Mouse (Mus musculus) CD8-positive naive resting alpha-beta T cell, adult 57 days (primary cell): Measurements from ENCODE around the gene Nit1. TPM values are rescaled to one million over a fixed set of nuclear protein-coding genes. Genes with fewer than 3 reads are reported as not detected.

ENCODE experiments used
- total RNA-seq: library from RNA; stranded (reverse); gene quantifications from one replicate; pipeline ENCODE4 v1.2.4, GENCODE M21; 2023

The Nit1 gene
- 28.0 TPM for total RNA-seq

GRCm38 (mm10) chr1:171345225-171346094, at the start of gene Nit1, which contains the start of gene Pfdn2:
Nit1 (minus strand) TSS chr1:171345646.
Pfdn2 (plus strand) TSS chr1:171345670.

DNA sequence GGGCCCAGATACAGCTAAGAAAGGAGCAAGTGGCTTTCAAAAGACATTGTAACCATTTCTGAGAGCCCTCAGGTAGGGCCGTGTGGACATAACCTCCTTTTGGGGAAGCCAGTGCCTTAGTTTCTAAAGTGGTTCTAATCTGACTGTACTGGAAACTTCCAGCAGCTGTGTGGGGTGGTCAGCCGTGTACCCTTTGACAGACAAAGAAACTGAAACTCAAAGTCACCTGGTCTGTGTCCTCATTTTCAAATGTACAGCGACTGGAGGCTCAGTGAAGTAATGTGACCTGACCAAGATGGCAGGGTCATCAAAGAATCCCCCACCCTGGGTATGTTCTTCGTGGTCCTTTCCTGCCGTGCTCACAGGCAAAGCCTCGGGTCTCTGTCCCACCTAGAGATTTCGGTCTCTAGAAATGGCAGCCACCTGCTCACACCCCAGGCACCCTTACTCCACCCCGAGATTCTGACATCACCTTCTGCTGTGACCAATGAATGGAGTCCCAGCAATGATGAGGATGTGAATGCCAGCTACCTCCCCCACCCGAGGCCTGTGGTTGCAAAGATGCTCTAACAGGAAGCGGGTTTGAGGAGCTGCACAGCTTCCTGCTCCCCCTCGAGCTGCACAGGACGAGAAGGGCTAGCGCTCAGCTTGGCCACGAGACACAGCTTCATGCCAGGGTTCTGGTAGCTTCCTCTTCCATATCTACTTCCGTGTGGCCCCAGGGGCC, 43.1 kb upstream of the Nit1 start, which contains the start of gene Arhgap30:
Arhgap30 (plus strand) TSS at position 579 of the 727 bp plus-strand sequence.

DNA sequence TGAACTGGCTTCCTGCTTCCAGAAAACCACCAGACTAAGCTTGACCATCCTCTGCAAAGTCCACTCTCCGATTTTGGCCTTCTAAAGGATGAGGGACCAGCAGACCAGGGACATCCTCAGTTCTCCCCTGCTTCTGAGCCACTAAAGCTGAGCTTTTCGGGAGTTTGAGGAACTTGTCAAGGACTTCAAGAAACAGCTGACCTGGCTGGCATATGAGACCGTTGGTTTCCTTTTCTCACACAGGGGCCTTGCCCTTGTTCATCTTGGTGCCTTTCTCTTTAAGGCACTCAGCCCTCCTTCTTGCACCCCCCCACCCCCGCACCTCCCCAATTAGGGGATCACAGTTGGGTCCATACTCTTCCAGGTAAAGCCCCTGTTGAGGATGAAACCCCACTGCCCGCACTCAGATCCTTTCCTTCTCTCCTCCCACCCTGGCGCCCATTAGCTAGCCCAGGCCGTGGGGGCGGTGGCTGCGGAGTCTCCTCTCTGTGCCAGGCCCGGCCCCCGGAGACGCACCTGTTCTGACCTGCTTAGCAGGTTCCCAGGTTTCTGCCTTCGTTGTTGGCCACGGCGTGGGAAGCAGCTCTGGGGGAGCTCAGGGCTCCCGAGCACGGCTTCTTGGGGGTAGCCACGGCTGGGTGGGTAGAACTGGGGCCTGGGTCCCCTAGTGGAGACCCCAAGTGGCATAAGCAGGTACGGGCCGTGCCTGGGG, 24.6 kb upstream of the Nit1 start, which contains the start of gene Nectin4:
Nectin4 (plus strand) TSS at position 255 of the 712 bp plus-strand sequence.

GRCm38 (mm10) chr1:171360656-171361055, 15.2 kb upstream of the Nit1 start, which contains the start of gene Klhdc9:
Klhdc9 (minus strand) TSS chr1:171360798.

DNA sequence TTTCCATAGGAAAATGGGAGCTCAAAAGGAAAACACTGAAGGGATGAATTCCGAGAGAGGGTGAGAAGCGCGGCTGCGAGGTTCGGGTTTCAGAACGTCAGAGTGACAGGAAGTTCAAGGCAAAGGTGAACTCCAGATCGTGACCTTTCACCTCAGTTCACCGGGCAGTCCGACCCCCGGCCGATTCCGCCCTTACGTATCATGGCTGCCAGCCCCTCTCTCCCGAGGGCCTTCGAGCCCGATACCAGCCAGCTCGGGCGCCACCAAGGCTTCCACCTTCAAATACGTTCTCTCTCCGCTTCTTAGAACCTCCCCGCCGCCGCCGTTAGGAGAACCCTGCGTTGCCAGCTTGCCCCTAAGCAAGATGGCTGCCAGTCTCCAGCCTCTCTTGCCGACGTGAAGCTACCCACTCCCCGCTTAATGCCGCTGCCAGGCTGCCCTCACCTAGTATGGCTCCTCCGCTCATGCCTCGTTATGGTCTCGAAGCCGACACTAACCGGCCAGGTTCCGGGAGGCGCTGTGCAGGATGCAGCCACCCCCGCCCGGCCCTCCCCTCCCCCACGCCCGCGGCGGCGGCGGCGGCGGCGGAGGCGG, 16.5 kb downstream of the Nit1 start, which contains the start of gene Dedd:
Dedd (plus strand) TSS at position 307 of the 594 bp plus-strand sequence.

GRCm38 (mm10) chr1:171294298-171295062, 51.0 kb downstream of the Nit1 start, which contains the start of gene Ufc1:
Ufc1 (minus strand) TSS chr1:171295024.

Other genes with a start within 250 kb of the Nit1 start
- not detected for gene Cfap126, start 231.7 kb downstream of the Nit1 start, total RNA-seq
- 109 TPM for gene Sdhc, start 195.0 kb downstream of the Nit1 start, total RNA-seq
- not detected for gene Mpz, start 194.9 kb downstream of the Nit1 start, total RNA-seq
- gene Pcp4l1, start 149.4 kb downstream of the Nit1 start, total RNA-seq = not detected
- not detected for gene Nr1i3, start 131.7 kb downstream of the Nit1 start, total RNA-seq
- 16.1 TPM for gene Tomm40l, start 123.1 kb downstream of the Nit1 start, total RNA-seq
- gene Apoa2, start 120.6 kb downstream of the Nit1 start, total RNA-seq = not detected
- gene Fcer1g, start 111.3 kb downstream of the Nit1 start, total RNA-seq = 13.4 TPM
- gene Adamts4, start 95.2 kb downstream of the Nit1 start, total RNA-seq = not detected
- gene Ndufs2, start 94.3 kb downstream of the Nit1 start, total RNA-seq = 122 TPM
- gene B4galt3, start 75.3 kb downstream of the Nit1 start, total RNA-seq = 66.1 TPM
- 49.0 TPM for gene Ppox, start 64.5 kb downstream of the Nit1 start, total RNA-seq
- 45.6 TPM for gene Usp21, start 57.7 kb downstream of the Nit1 start, total RNA-seq
- gene Ufc1, start 50.6 kb downstream of the Nit1 start, total RNA-seq = 52.8 TPM
- 24.5 TPM for gene Dedd, start 16.5 kb downstream of the Nit1 start, total RNA-seq
- 79.6 TPM for gene Pfdn2, start within 50 bp of the Nit1 start, total RNA-seq
- gene Klhdc9, start 15.2 kb upstream of the Nit1 start, total RNA-seq = 1.3 TPM
- gene Nectin4, start 24.5 kb upstream of the Nit1 start, total RNA-seq = 0.24 TPM
- 203 TPM for gene Arhgap30, start 43.3 kb upstream of the Nit1 start, total RNA-seq
- 102 TPM for gene Usf1, start 65.7 kb upstream of the Nit1 start, total RNA-seq
- 5.8 TPM for gene Tstd1, start 73.2 kb upstream of the Nit1 start, total RNA-seq
- 0.46 TPM for gene F11r, start 91.9 kb upstream of the Nit1 start, total RNA-seq
- gene Alyref2, start 157.8 kb upstream of the Nit1 start, total RNA-seq = 4.2 TPM
- gene Itln1, start 189.6 kb upstream of the Nit1 start, total RNA-seq = not detected
- 3.2 TPM for gene Cd244a, start 213.5 kb upstream of the Nit1 start, total RNA-seq